Mouse (Mus musculus): Measurements from ENCODE around the gene Polr3e.

- TF ChIP-seq CTCF (IDR thresholded peaks at IDR 0.05; ENCODE audit: low read depth), result no peak
- no peak for TF ChIP-seq EP300 (IDR thresholded peaks at IDR 0.05; ENCODE audit: low read depth)
Measured at GRCm38 (mm10) chr7:120933110-120933509, 15.6 kb downstream of the Polr3e start.

All from liver, postnatal 0 days (tissue).